Mouse (Mus musculus) NIH3T3 (cell line): ENCODE data around the gene Gon4l.

Experiments used
- DNase-seq: peaks from one replicate; pipeline ENCODE4 v3.0.0-alpha.2; 2012; ENCODE audit warnings: low read depth

Gene Gon4l

GRCm38 (mm10) chr3:88912585-88912984, 77.6 kb downstream of the Gon4l start:
- no peak for DNase-seq

- peak; percentile 94 for DNase-seq
Observed at GRCm38 (mm10) chr3:88913511-88914383, 78.7 kb downstream of the Gon4l start, which contains the start of gene Msto1. TSS of gene Msto1 (minus strand) at chr3:88913999.

- no peak for DNase-seq
Observed at GRCm38 (mm10) chr3:88914384-88914810, 79.4 kb downstream of the Gon4l start.

GRCm38 (mm10) chr3:88918981-88919380, 84.0 kb downstream of the Gon4l start:
- DNase-seq: peak; percentile 23

GRCm38 (mm10) chr3:88921411-88921810, 86.4 kb downstream of the Gon4l start:
- peak; percentile 28 for DNase-seq

GRCm38 (mm10) chr3:88923989-88924591, 89.1 kb downstream of the Gon4l start:
- DNase-seq: no peak

- peak; percentile 28 for DNase-seq
Observed at GRCm38 (mm10) chr3:88925651-88926050, 90.6 kb downstream of the Gon4l start.

GRCm38 (mm10) chr3:88929501-88929900, 94.5 kb downstream of the Gon4l start:
- DNase-seq: no peak

GRCm38 (mm10) chr3:88939071-88939470, 104.0 kb downstream of the Gon4l start:
- no peak for DNase-seq

- peak; percentile 80 for DNase-seq
Observed at GRCm38 (mm10) chr3:88939749-88940148, 104.7 kb downstream of the Gon4l start.

GRCm38 (mm10) chr3:88942316-88942880, 107.4 kb downstream of the Gon4l start:
- no peak for DNase-seq

GRCm38 (mm10) chr3:88944109-88944508, 109.1 kb downstream of the Gon4l start:
- no peak for DNase-seq

GRCm38 (mm10) chr3:88949786-88950575, 115.0 kb downstream of the Gon4l start:
- DNase-seq: peak; percentile 95

GRCm38 (mm10) chr3:88950576-88951326, 115.7 kb downstream of the Gon4l start, which contains the start of the genes Ash1l and Dap3:
TSS of gene Ash1l (plus strand) at chr3:88950622.
TSS of gene Dap3 (minus strand) at chr3:88951181.
- DNase-seq: peak; percentile 87

GRCm38 (mm10) chr3:88951327-88951800, 116.3 kb downstream of the Gon4l start:
- DNase-seq: no peak

- no peak for DNase-seq
Observed at GRCm38 (mm10) chr3:88953246-88953645, 118.2 kb downstream of the Gon4l start.

GRCm38 (mm10) chr3:88953736-88954135, 118.7 kb downstream of the Gon4l start:
- no peak for DNase-seq
